Mouse (Mus musculus): ENCODE results near the gene Espn. TPM values are rescaled to one million over a fixed set of nuclear protein-coding genes. Genes with fewer than 3 reads are reported as not detected.

The Espn gene
- polyA plus RNA-seq, 1 experiment from 2014 or later: not detected

GRCm38 (mm10) chr4:152161601-152162000 is 9.4 kb upstream of the Espn start:
- Histone ChIP-seq H3K36me3 (ENCODE audit: control insufficient read depth, insufficient read depth, low read length) (no peaks in the 10 kb centered on the region), H3K27ac (ENCODE audit: low read depth, low read length) (no peak overlapping the region), H3K4me3 (ENCODE audit: low read depth, low read length) (no peak overlapping the region), H3K4me1 (ENCODE audit: control insufficient read depth, insufficient read depth, low read length) (peaks cover 4% of the 10 kb centered on the region; the same call in 1 of the 2 replicates), H3K4me2 (ENCODE audit: low read length) (no peak overlapping the region), H3K9me3 (replicated peaks; ENCODE audit: control insufficient read depth, low read length) (no peaks in the 10 kb centered on the region), H3K9ac (ENCODE audit: low read length) (no peak overlapping the region), H3K27me3 (replicated peaks; ENCODE audit: control insufficient read depth, insufficient read depth, low read length) (peaks cover 56% of the 10 kb centered on the region)
- DNase-seq (ENCODE audit: low spot score) (no peak), ATAC-seq (no peak)
- 70% methylated on average over 6 of the region's 6 CpGs for WGBS

GRCm38 (mm10) chr4:152160748-152161147 is 8.6 kb upstream of the Espn start:
- Histone ChIP-seq H3K9ac (ENCODE audit: low read length) (no peak overlapping the region), H3K9me3 (replicated peaks; ENCODE audit: control insufficient read depth, low read length) (no peaks in the 10 kb centered on the region), H3K36me3 (ENCODE audit: control insufficient read depth, insufficient read depth, low read length) (no peaks in the 10 kb centered on the region), H3K4me2 (ENCODE audit: low read length) (no peak overlapping the region), H3K4me3 (ENCODE audit: low read depth, low read length) (no peak overlapping the region), H3K27ac (ENCODE audit: low read depth, low read length) (no peak overlapping the region), H3K27me3 (replicated peaks; ENCODE audit: control insufficient read depth, insufficient read depth, low read length) (peaks cover 56% of the 10 kb centered on the region), H3K4me1 (ENCODE audit: control insufficient read depth, insufficient read depth, low read length) (peaks cover 4% of the 10 kb centered on the region; the same call in 1 of the 2 replicates)
- DNase-seq (ENCODE audit: low spot score) (no peak), ATAC-seq (no peak)
- 29% methylated on average over 4 of the region's 4 CpGs for WGBS

GRCm38 (mm10) chr4:152159285-152159678 is 7.1 kb upstream of the Espn start:
- no peak for DNase-seq (ENCODE audit: low spot score)
- Histone ChIP-seq H3K27ac (ENCODE audit: low read depth, low read length) (no peak overlapping the region), H3K9me3 (replicated peaks; ENCODE audit: control insufficient read depth, low read length) (no peaks in the 10 kb centered on the region), H3K27me3 (replicated peaks; ENCODE audit: control insufficient read depth, insufficient read depth, low read length) (peaks cover 56% of the 10 kb centered on the region), H3K36me3 (ENCODE audit: control insufficient read depth, insufficient read depth, low read length) (no peaks in the 10 kb centered on the region), H3K9ac (ENCODE audit: low read length) (no peak overlapping the region), H3K4me1 (ENCODE audit: control insufficient read depth, insufficient read depth, low read length) (peaks cover 4% of the 10 kb centered on the region; the same call in 1 of the 2 replicates), H3K4me3 (ENCODE audit: low read depth, low read length) (peak overlapping the region; percentile 2; the same call in 1 of the 2 replicates), H3K4me2 (ENCODE audit: low read length) (0 out of 2 replicates have a peak overlapping the region, but pooled peaks have one; percentile 20)
- ATAC-seq: no peak
- WGBS: 0% methylated on average over 19 of the region's 19 CpGs

GRCm38 (mm10) chr4:152158585-152159284 is 6.6 kb upstream of the Espn start, which contains the start of gene Hes2:
Gene Hes2 (plus strand): TSS chr4:152158867.
- H3K36me3 ChIP-seq (ENCODE audit: control insufficient read depth, insufficient read depth, low read length): no peaks in the 10 kb centered on the region
- 0 out of 2 replicates have a peak within 1 kb of the TSS, but pooled peaks have one; percentile 20 for H3K4me2 ChIP-seq (ENCODE audit: low read length)
- peaks cover 61% of the 10 kb centered on the region for H3K27me3 ChIP-seq (replicated peaks; ENCODE audit: control insufficient read depth, insufficient read depth, low read length)
- H3K27ac ChIP-seq (ENCODE audit: low read depth, low read length): no peak within 1 kb of the TSS
- ATAC-seq (no peak), DNase-seq (ENCODE audit: low spot score) (no peak)
- no peak within 1 kb of the TSS for H3K9ac ChIP-seq (ENCODE audit: low read length)
- peaks cover 6% of the 10 kb centered on the region; the same call in 1 of the 2 replicates for H3K4me1 ChIP-seq (ENCODE audit: control insufficient read depth, insufficient read depth, low read length)
- WGBS: 3% methylated on average over 35 of the region's 35 CpGs
- H3K4me3 ChIP-seq (ENCODE audit: low read depth, low read length): peak within 1 kb of the TSS; percentile 2; the same call in 1 of the 2 replicates
- H3K9me3 ChIP-seq (replicated peaks; ENCODE audit: control insufficient read depth, low read length): no peaks in the 10 kb centered on the region

- 14% methylated on average over 21 of the region's 21 CpGs for WGBS
- Histone ChIP-seq H3K36me3 (ENCODE audit: control insufficient read depth, insufficient read depth, low read length) (no peaks in the 10 kb centered on the region), H3K27ac (ENCODE audit: low read depth, low read length) (no peak overlapping the region), H3K4me2 (ENCODE audit: low read length) (0 out of 2 replicates have a peak overlapping the region, but pooled peaks have one; percentile 14), H3K27me3 (replicated peaks; ENCODE audit: control insufficient read depth, insufficient read depth, low read length) (peaks cover 67% of the 10 kb centered on the region), H3K9me3 (replicated peaks; ENCODE audit: control insufficient read depth, low read length) (no peaks in the 10 kb centered on the region), H3K4me3 (ENCODE audit: low read depth, low read length) (no peak overlapping the region), H3K9ac (ENCODE audit: low read length) (no peak overlapping the region), H3K4me1 (ENCODE audit: control insufficient read depth, insufficient read depth, low read length) (peaks cover 9% of the 10 kb centered on the region; the same call in 1 of the 2 replicates)
- DNase-seq (ENCODE audit: low spot score): peak; percentile 52
- no peak for ATAC-seq
Measured at GRCm38 (mm10) chr4:152157779-152158584, 5.8 kb upstream of the Espn start.

- Histone ChIP-seq H3K9me3 (replicated peaks; ENCODE audit: control insufficient read depth, low read length) (no peaks in the 10 kb centered on the region), H3K36me3 (ENCODE audit: control insufficient read depth, insufficient read depth, low read length) (no peaks in the 10 kb centered on the region), H3K27ac (ENCODE audit: low read depth, low read length) (no peak overlapping the region), H3K4me2 (ENCODE audit: low read length) (no peak overlapping the region), H3K4me3 (ENCODE audit: low read depth, low read length) (no peak overlapping the region), H3K9ac (ENCODE audit: low read length) (no peak overlapping the region), H3K27me3 (replicated peaks; ENCODE audit: control insufficient read depth, insufficient read depth, low read length) (peaks cover 70% of the 10 kb centered on the region), H3K4me1 (ENCODE audit: control insufficient read depth, insufficient read depth, low read length) (peaks cover 12% of the 10 kb centered on the region; the same call in 1 of the 2 replicates)
- DNase-seq (ENCODE audit: low spot score) (no peak), ATAC-seq (no peak)
- 68% methylated on average over 4 of the region's 4 CpGs for WGBS
Measured at GRCm38 (mm10) chr4:152155019-152155418, 2.8 kb upstream of the Espn start.

- peak overlapping the region; percentile 40; the same call in 1 of the 2 replicates for H3K9ac ChIP-seq (ENCODE audit: low read length)
- no peak overlapping the region for H3K27ac ChIP-seq (ENCODE audit: low read depth, low read length)
- H3K27me3 ChIP-seq (replicated peaks; ENCODE audit: control insufficient read depth, insufficient read depth, low read length): peaks cover 63% of the 10 kb centered on the region
- WGBS: 2% methylated on average over 23 of the region's 23 CpGs
- H3K4me1 ChIP-seq (ENCODE audit: control insufficient read depth, insufficient read depth, low read length): peaks cover 12% of the 10 kb centered on the region; the same call in 1 of the 2 replicates
- ATAC-seq: no peak
- H3K9me3 ChIP-seq (replicated peaks; ENCODE audit: control insufficient read depth, low read length): no peaks in the 10 kb centered on the region
- H3K4me2 ChIP-seq (ENCODE audit: low read length): peak overlapping the region; percentile 25; the same call in 1 of the 2 replicates
- H3K4me3 ChIP-seq (ENCODE audit: low read depth, low read length): 0 out of 2 replicates have a peak overlapping the region, but pooled peaks have one; percentile 4
- DNase-seq (ENCODE audit: low spot score): peak; percentile 76
- H3K36me3 ChIP-seq (ENCODE audit: control insufficient read depth, insufficient read depth, low read length): no peaks in the 10 kb centered on the region
Measured at GRCm38 (mm10) chr4:152153771-152154177, 1.6 kb upstream of the Espn start.

GRCm38 (mm10) chr4:152151451-152151965 is 663 bp downstream of the Espn start:
- ATAC-seq (no peak), DNase-seq (ENCODE audit: low spot score) (no peak)
- H3K4me2 ChIP-seq (ENCODE audit: low read length): peak overlapping the region; percentile 45
- H3K9ac ChIP-seq (ENCODE audit: low read length): 0 out of 2 replicates have a peak overlapping the region, but pooled peaks have one; percentile 5
- peaks cover 8% of the 10 kb centered on the region; the same call in 1 of the 2 replicates for H3K4me1 ChIP-seq (ENCODE audit: control insufficient read depth, insufficient read depth, low read length)
- H3K36me3 ChIP-seq (ENCODE audit: control insufficient read depth, insufficient read depth, low read length): no peaks in the 10 kb centered on the region
- H3K4me3 ChIP-seq (ENCODE audit: low read depth, low read length): no peak overlapping the region
- WGBS: 18% methylated on average over 7 of the region's 7 CpGs
- peaks cover 46% of the 10 kb centered on the region for H3K27me3 ChIP-seq (replicated peaks; ENCODE audit: control insufficient read depth, insufficient read depth, low read length)
- no peaks in the 10 kb centered on the region for H3K9me3 ChIP-seq (replicated peaks; ENCODE audit: control insufficient read depth, low read length)
- H3K27ac ChIP-seq (ENCODE audit: low read depth, low read length): no peak overlapping the region

Measured in forebrain, embryonic 14.5 days (tissue).